Mouse (Mus musculus): ENCODE results near the gene Ube2j1. TPM values are rescaled to one million over a fixed set of nuclear protein-coding genes. Genes with fewer than 3 reads are reported as not detected.

Gene Ube2j1
- total RNA-seq, 2 experiments from 2014 or later: 18.6 to 28.6 TPM

DNA sequence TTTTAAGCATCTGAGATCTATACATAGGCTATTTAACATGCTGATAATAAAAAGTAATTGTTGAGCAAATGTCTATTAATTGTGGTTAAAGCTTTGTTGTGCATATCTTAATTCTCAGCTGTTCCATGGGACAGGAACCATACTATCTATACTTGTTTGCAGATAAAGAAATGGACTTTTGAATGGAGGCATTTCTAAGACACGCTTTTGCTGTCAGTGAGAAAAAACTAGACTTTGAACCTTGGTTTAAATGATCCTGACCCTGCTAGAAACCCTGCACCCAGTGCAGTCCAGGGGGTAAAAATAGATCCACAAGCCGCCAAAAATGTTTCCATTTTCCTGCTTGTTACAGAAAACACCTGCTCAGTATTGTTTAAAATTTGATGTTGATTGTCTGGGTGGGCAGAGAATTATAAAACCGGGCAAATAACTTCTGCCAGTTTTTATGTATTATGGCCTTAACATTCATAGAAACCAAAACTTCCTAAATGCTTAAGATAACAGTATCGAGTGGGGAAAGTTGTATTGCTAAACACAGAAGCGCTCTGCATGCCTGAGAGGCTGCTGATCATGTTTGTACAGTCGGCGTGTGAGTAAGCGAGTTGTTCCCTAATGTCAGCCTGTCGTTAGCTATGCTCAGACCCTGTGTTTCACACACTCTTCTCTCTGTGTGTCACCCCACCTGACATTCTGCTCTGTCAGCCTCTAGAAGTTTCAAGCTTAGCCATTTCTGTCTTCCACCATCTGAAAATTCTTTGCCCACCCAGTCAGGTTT is 23.6 kb upstream of the Ube2j1 start:
- ATAC-seq (replicated peaks; ENCODE audit: low FRiP score, poor library complexity, severe bottlenecking): no peak

- no peak for ATAC-seq (replicated peaks; ENCODE audit: low FRiP score, poor library complexity, severe bottlenecking)
Measured at GRCm38 (mm10) chr4:33010078-33010477, 21.1 kb upstream of the Ube2j1 start.

- no peak for ATAC-seq (replicated peaks; ENCODE audit: low FRiP score, poor library complexity, severe bottlenecking)
Measured at GRCm38 (mm10) chr4:33012484-33012883, 18.7 kb upstream of the Ube2j1 start.

GRCm38 (mm10) chr4:33018361-33018999 is 12.7 kb upstream of the Ube2j1 start:
- peak; percentile 93 for ATAC-seq (replicated peaks; ENCODE audit: low FRiP score, poor library complexity, severe bottlenecking)

- no peak for ATAC-seq (replicated peaks; ENCODE audit: low FRiP score, poor library complexity, severe bottlenecking)
Measured at GRCm38 (mm10) chr4:33024420-33024819, 6.8 kb upstream of the Ube2j1 start.

GRCm38 (mm10) chr4:33029104-33029503 is 2.1 kb upstream of the Ube2j1 start:
- ATAC-seq (replicated peaks; ENCODE audit: low FRiP score, poor library complexity, severe bottlenecking): no peak

GRCm38 (mm10) chr4:33030264-33031194 is 687 bp upstream of the Ube2j1 start:
- peak; percentile 60 for ATAC-seq (replicated peaks; ENCODE audit: low FRiP score, poor library complexity, severe bottlenecking)

DNA sequence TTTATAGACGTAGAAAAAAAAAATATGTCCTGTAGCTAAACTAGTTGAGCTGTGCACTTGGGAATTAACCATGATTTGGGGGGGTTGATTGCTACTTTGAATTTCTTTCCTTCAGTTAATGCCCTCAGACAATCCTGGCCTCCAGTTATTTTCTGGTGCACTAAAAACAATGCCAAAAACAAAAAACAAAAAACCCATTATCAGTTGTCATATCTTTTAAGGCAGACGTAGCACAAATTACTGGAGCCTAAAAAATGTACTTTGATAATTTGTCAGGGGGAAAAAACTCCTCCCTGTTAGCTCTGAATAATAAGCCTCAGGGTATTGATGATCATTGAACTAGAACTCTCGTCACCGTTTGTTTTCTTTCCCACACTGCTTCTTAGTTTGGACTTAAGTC is 829 bp downstream of the Ube2j1 start:
- no peak for ATAC-seq (replicated peaks; ENCODE audit: low FRiP score, poor library complexity, severe bottlenecking)

DNA sequence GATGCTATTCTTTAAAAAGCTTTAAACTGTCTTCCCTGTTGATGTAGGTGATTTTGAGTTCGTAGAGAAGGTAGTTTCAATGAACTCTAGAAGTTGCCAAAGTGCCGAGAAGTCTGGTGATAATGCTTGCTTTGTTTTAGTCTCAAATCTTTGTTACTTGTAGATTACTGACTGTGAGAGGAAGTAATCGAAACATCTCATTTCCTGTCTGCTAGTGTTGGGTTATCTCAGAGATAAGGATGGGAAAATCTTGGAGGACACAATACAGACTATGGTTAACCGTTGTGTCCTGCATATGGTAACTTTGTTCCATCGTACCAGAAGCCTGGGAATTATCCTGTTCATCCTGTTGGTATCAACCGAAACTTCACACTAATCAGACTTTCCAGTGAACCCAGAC is 2.3 kb downstream of the Ube2j1 start:
- no peak for ATAC-seq (replicated peaks; ENCODE audit: low FRiP score, poor library complexity, severe bottlenecking)

DNA sequence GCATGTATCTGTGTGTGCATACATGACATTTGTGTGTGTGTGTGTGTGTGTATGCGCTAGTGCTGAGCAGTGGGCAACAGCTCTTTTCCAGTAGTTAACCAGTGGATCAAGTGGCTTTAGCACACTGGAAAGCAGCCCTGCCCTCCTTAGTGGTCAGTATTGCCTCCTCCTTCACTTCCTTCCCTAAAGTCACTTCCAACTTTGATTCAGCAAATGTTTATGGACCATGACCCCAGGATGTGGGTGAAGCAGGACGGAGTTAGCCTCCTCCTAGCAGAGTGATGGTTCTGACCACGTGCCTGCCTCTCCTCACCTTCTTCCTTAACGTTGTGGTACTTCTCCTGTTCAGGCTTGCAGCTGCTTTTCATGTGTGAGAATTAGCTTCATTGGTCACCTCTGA is 8.6 kb downstream of the Ube2j1 start:
- ATAC-seq (replicated peaks; ENCODE audit: low FRiP score, poor library complexity, severe bottlenecking): no peak

GRCm38 (mm10) chr4:33049601-33050000 is 18.4 kb downstream of the Ube2j1 start:
- ATAC-seq (replicated peaks; ENCODE audit: low FRiP score, poor library complexity, severe bottlenecking): no peak

DNA sequence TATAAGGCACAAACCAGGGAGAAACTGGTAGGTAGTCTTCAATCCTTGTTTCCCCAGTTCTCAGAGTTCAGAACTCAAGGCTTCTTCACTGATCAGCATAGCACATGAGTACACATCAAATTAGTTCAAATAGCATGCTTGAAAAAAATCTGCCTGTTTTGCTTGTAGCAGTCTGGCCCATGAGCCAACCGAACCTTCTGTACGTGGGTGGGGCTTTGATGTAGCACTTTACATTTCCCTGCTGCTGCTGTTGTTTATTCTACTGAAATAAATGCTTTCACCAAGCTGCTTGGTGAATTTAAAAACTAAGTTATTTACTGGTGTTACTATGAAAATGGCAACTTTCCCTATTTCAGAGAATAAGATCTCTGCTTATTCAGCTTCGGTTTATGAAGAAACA is 20.8 kb downstream of the Ube2j1 start:
- ATAC-seq (replicated peaks; ENCODE audit: low FRiP score, poor library complexity, severe bottlenecking): no peak

GRCm38 (mm10) chr4:33052650-33053049 is 21.4 kb downstream of the Ube2j1 start:
- ATAC-seq (replicated peaks; ENCODE audit: low FRiP score, poor library complexity, severe bottlenecking): no peak; the same call in 1 of the 2 replicates

GRCm38 (mm10) chr4:33054426-33054825 is 23.2 kb downstream of the Ube2j1 start:
- ATAC-seq (replicated peaks; ENCODE audit: low FRiP score, poor library complexity, severe bottlenecking): no peak

GRCm38 (mm10) chr4:33056317-33056716 is 25.1 kb downstream of the Ube2j1 start:
- no peak for ATAC-seq (replicated peaks; ENCODE audit: low FRiP score, poor library complexity, severe bottlenecking)

DNA sequence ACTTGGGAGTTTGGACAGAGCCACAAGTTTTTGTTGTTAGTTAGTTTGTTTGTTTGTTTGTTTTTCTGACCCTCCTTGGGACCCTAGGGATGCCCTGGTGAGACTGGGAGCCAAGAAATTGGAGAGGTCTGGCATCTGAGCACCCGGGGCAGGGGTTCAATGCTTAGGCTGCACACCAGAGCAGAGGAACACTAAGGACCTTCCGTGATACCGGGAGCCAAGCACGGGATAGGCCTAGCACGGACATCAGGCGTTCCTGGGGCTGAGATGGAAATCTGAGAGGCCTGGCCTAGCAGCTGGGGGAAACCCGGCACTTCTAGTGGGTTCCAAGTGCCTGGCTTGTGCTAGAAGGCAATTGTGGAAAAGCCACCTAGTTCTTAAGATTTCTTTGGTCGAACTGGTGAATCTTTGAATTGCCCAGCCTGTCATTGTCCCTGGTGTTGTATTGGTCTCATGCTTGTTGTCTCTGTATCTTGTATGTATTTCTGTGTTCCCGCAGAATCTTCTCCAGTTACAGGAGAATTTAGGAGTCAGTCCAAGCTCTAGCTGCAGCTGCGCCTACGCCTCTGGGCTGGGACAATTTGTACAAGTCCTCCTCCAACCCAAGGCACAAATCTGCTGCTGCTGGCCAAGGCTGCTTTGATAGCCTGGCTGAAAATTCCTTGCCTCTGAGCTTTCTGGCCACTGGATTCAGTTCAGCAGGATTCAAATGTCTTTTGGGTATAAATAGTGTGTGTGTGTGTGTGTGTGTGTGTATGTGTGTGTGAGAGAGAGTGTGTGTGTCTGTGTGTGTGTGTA is 26.9 kb downstream of the Ube2j1 start:
- no peak for ATAC-seq (replicated peaks; ENCODE audit: low FRiP score, poor library complexity, severe bottlenecking)

- no peak for ATAC-seq (replicated peaks; ENCODE audit: low FRiP score, poor library complexity, severe bottlenecking)
Measured at GRCm38 (mm10) chr4:33061158-33061557, 29.9 kb downstream of the Ube2j1 start.

DNA sequence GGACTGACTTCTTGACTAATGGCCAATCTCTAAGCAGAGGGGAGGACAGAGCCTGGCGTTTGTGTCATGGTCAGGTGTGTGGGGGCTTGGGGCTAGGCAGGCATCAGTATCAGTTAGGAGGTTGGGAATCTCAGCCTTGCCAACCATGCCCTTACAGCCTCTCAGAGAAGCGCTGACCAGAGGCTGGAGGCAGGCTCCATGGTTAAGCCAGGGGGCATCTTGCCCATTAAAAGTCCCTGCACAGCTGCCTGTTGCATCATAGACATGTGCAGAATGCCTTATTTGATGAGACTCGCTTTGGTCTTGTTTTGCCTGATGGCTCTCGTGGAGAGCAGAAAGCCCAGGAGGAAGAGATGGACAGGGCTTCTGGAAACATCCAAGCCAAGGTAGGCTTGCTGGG is 31.8 kb downstream of the Ube2j1 start, which contains the start of gene Gabrr2:
TSS of gene Gabrr2 (plus strand) at position 19 of the 400 bp plus-strand sequence.
- no peak for ATAC-seq (replicated peaks; ENCODE audit: low FRiP score, poor library complexity, severe bottlenecking)

DNA sequence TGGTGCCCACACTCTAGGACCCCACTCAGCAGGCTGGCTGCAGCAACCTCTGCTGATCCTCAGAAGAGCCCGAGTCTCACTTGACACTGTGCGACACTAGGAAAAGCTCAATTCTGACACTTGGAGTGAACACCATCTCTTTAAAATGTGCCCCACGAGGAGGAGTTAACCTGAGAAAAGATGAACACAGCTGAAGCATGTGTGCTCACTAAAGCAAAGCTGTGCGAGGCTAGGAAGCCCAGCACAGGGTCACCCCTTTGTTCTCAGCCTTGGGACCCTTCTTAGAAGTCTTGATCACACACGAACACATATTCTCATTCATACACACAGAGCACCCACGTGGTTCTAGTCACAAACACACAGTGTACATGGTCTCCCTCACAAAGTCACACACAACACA is 33.8 kb downstream of the Ube2j1 start:
- no peak for ATAC-seq (replicated peaks; ENCODE audit: low FRiP score, poor library complexity, severe bottlenecking)
